Mouse (Mus musculus) liver, postnatal 0 days (tissue): ENCODE measurements at regions not wholly inside any gene's neighbourhood (a gene's known extent, or its start where the extent isn't known, plus 50 kb on each side); places are given as distances from the start of the nearest gene placed in this dataset.

Source experiments
- ATAC-seq: fragments of 200-750 bp; cut with Nextera tagmentation; 2 replicates; pipeline ENCODE4 v1.8.0; 2017; ENCODE audit warnings: mild to moderate bottlenecking, moderate library complexity
- DNase-seq: peaks from one replicate; pipeline ENCODE4 v3.0.0-alpha.2; 2016
- H3K27ac ChIP-seq: fragments of 300-500 bp; sonication (generic); 2 replicates; pipeline ENCODE4 v1.5.1; 2014; ENCODE audit warnings: antibody characterized with exemption, moderate library complexity, mild to moderate bottlenecking, low read depth
- H3K27me3 ChIP-seq: fragments of 300-500 bp; sonication (generic); 2 replicates; pipeline ENCODE4 v1.6.1; 2014; ENCODE audit warnings: low read length, control low read depth, mixed read lengths; ENCODE audit not compliant: insufficient read depth
- H3K36me3 ChIP-seq: fragments of 300-500 bp; sonication (generic); replicated peaks from 2 replicates; pipeline ENCODE4 v1.6.1; 2014; ENCODE audit warnings: mild to moderate bottlenecking, control low read depth, low read length, moderate library complexity, mixed read lengths; ENCODE audit not compliant: insufficient read depth
- H3K4me1 ChIP-seq: fragments of 300-500 bp; sonication (generic); 2 replicates; pipeline ENCODE4 v1.6.1; 2014; ENCODE audit warnings: antibody characterized with exemption, mild to moderate bottlenecking, control low read depth; ENCODE audit not compliant: insufficient read depth
- H3K4me2 ChIP-seq: fragments of 300-500 bp; sonication (generic); 2 replicates; pipeline ENCODE4 v1.6.1; 2014; ENCODE audit warnings: low read depth, mild to moderate bottlenecking, low read length, moderate library complexity, mixed read lengths
- H3K4me3 ChIP-seq: fragments of 300-500 bp; sonication (generic); 2 replicates; pipeline ENCODE4 v1.5.1; 2014; ENCODE audit warnings: low read depth, low read length
- H3K9ac ChIP-seq: fragments of 300-500 bp; sonication (generic); replicated peaks from 2 replicates; pipeline ENCODE4 v1.6.1; 2014; ENCODE audit warnings: mild to moderate bottlenecking, moderate library complexity
- H3K9me3 ChIP-seq: fragments of 300-500 bp; sonication (generic); 2 replicates; pipeline ENCODE4 v1.6.1; 2016; ENCODE audit warnings: mild to moderate bottlenecking, control low read depth, low read length, mixed read lengths
- CTCF ChIP-seq: sonication (generic); IDR thresholded peaks from 2 replicates; pipeline ENCODE4 v1.5.1; 2016; ENCODE audit warnings: antibody characterized with exemption, low read depth
- EP300 ChIP-seq: IDR thresholded peaks from 2 replicates; pipeline ENCODE4 v1.6.1; 2016; ENCODE audit warnings: antibody characterized with exemption, low read depth, mild to moderate bottlenecking
- WGBS: fragments of 180-500 bp; shearing (Covaris S2); extraction: QIAGEN DNeasy Blood & Tissue Kit; methylation state at CpG from one replicate; pipeline ENCODE4 v1.1.7; 2014; ENCODE audit not compliant: insufficient replicate concordance; 5-methylcytosine and 5-hydroxymethylcytosine counted together

- no peak overlapping the region for H3K9ac ChIP-seq
- H3K4me2 ChIP-seq = no peak overlapping the region
- no peak for TF ChIP-seq EP300
- no peak for TF ChIP-seq CTCF
- DNase-seq (no peak), ATAC-seq (no peak)
- no peak overlapping the region for H3K27ac ChIP-seq
- no peak overlapping the region for H3K4me3 ChIP-seq
- H3K9me3 ChIP-seq = no peaks in the 10 kb centered on the region
- H3K36me3 ChIP-seq = no peaks in the 10 kb centered on the region
- H3K4me1 ChIP-seq = no peaks in the 10 kb centered on the region
- no peaks in the 10 kb centered on the region for H3K27me3 ChIP-seq
- WGBS = 81% methylated on average over 2 of the region's 2 CpGs
Observed at GRCm38 (mm10) chr13:101301361-101301760, 466.7 kb downstream of the Pik3r1 start.

- no peak for DNase-seq
- Histone ChIP-seq H3K27ac (no peak overlapping the region), H3K4me2 (no peak overlapping the region), H3K9me3 (no peaks in the 10 kb centered on the region), H3K36me3 (no peaks in the 10 kb centered on the region), H3K27me3 (no peaks in the 10 kb centered on the region), H3K4me1 (no peaks in the 10 kb centered on the region), H3K4me3 (no peak overlapping the region), H3K9ac (no peak overlapping the region)
- ATAC-seq = no peak
- TF ChIP-seq EP300 (no peak), CTCF (no peak)
- WGBS = 77% methylated on average over 4 of the region's 4 CpGs
Observed at GRCm38 (mm10) chr13:101289407-101289806, 456.2 kb upstream of the Slc30a5 start.

- Histone ChIP-seq H3K27ac (no peak overlapping the region), H3K4me2 (no peak overlapping the region), H3K4me1 (no peaks in the 10 kb centered on the region), H3K36me3 (no peaks in the 10 kb centered on the region), H3K9me3 (no peaks in the 10 kb centered on the region), H3K27me3 (no peaks in the 10 kb centered on the region), H3K4me3 (no peak overlapping the region), H3K9ac (no peak overlapping the region)
- DNase-seq = no peak
- TF ChIP-seq EP300 (no peak), CTCF (no peak)
- no peak for ATAC-seq
- WGBS = 45% methylated on average over 4 of the region's 4 CpGs
Observed at GRCm38 (mm10) chr13:101287131-101287530, 453.9 kb upstream of the Slc30a5 start.

GRCm38 (mm10) chr13:101286029-101286917, 453.0 kb upstream of the Slc30a5 start:
- Histone ChIP-seq H3K27ac (no peak overlapping the region), H3K9ac (no peak overlapping the region), H3K4me2 (no peak overlapping the region), H3K4me1 (no peaks in the 10 kb centered on the region), H3K9me3 (no peaks in the 10 kb centered on the region), H3K4me3 (no peak overlapping the region), H3K27me3 (no peaks in the 10 kb centered on the region), H3K36me3 (no peaks in the 10 kb centered on the region)
- WGBS = 79% methylated on average over 15 of the region's 15 CpGs
- ATAC-seq = no peak
- no peak for DNase-seq
- no peak for TF ChIP-seq CTCF
- TF ChIP-seq EP300 = no peak

GRCm38 (mm10) chr13:101278127-101278526, 444.9 kb upstream of the Slc30a5 start:
- Histone ChIP-seq H3K4me3 (no peak overlapping the region), H3K4me2 (no peak overlapping the region), H3K27me3 (no peaks in the 10 kb centered on the region), H3K4me1 (no peaks in the 10 kb centered on the region), H3K36me3 (no peaks in the 10 kb centered on the region), H3K9ac (no peak overlapping the region), H3K9me3 (no peaks in the 10 kb centered on the region), H3K27ac (no peak overlapping the region)
- no peak for TF ChIP-seq CTCF
- no peak for TF ChIP-seq EP300
- WGBS = 39% methylated on average over 1 of the region's 1 CpGs
- no peak for DNase-seq
- no peak for ATAC-seq

- 72% methylated on average over 2 of the region's 2 CpGs for WGBS
- ATAC-seq (no peak), DNase-seq (no peak)
- Histone ChIP-seq H3K27ac (no peak overlapping the region), H3K36me3 (no peaks in the 10 kb centered on the region), H3K4me3 (no peak overlapping the region), H3K9me3 (no peaks in the 10 kb centered on the region), H3K4me2 (no peak overlapping the region), H3K27me3 (no peaks in the 10 kb centered on the region), H3K9ac (no peak overlapping the region), H3K4me1 (no peaks in the 10 kb centered on the region)
- TF ChIP-seq CTCF = no peak
- TF ChIP-seq EP300 = no peak
Observed at GRCm38 (mm10) chr13:101276766-101277165, 443.5 kb upstream of the Slc30a5 start.
